Mouse (Mus musculus): ENCODE measurements around the gene Igfbp5. TPM values are rescaled to one million over a fixed set of nuclear protein-coding genes. Genes with fewer than 3 reads are reported as not detected.
A peak's percentile ranks its signal among the peaks of the same experiment; 100 is the strongest.

Igfbp5 gene
- polyA plus RNA-seq, 1 experiment from 2014 or later, result 65.4 TPM

- Histone ChIP-seq H3K9ac (ENCODE audit: low read length) (peak overlapping the region; percentile 2), H3K36me3 (ENCODE audit: control insufficient read depth, insufficient read depth, low read length) (no peaks in the 10 kb centered on the region), H3K9me3 (ENCODE audit: control insufficient read depth, low read length) (no peaks in the 10 kb centered on the region), H3K4me1 (ENCODE audit: control insufficient read depth, insufficient read depth, low read length) (peaks cover 16% of the 10 kb centered on the region), H3K27ac (ENCODE audit: low read depth, low read length) (no peak overlapping the region), H3K27me3 (ENCODE audit: control insufficient read depth, insufficient read depth, low read length) (peaks cover 16% of the 10 kb centered on the region), H3K4me3 (ENCODE audit: low read depth, low read length) (peak overlapping the region; percentile 36), H3K4me2 (ENCODE audit: low read depth) (peak overlapping the region; percentile 89)
- WGBS, result 0% methylated on average over 6 of the region's 6 CpGs
- ATAC-seq (ENCODE audit: insufficient read depth, low FRiP score, low TSS enrichment) (no peak), DNase-seq (ENCODE audit: low spot score) (no peak)
Measured at GRCm38 (mm10) chr1:72871337-72871696, 3.4 kb downstream of the Igfbp5 start.

- H3K27me3 ChIP-seq (ENCODE audit: control insufficient read depth, insufficient read depth, low read length), result peaks cover 16% of the 10 kb centered on the region
- H3K9ac ChIP-seq (ENCODE audit: low read length), result 0 out of 2 replicates have a peak overlapping the region, but pooled peaks have one; percentile 19
- ATAC-seq (ENCODE audit: insufficient read depth, low FRiP score, low TSS enrichment) (0 out of 2 replicates have a peak, but pooled peaks have one; percentile 20), DNase-seq (ENCODE audit: low spot score) (peak; percentile 85)
- H3K4me3 ChIP-seq (ENCODE audit: low read depth, low read length), result peak overlapping the region; percentile 36
- peaks cover 16% of the 10 kb centered on the region for H3K4me1 ChIP-seq (ENCODE audit: control insufficient read depth, insufficient read depth, low read length)
- under 1% methylated on average over 20 of the region's 20 CpGs for WGBS
- H3K4me2 ChIP-seq (ENCODE audit: low read depth), result peak overlapping the region; percentile 89
- no peaks in the 10 kb centered on the region for H3K9me3 ChIP-seq (ENCODE audit: control insufficient read depth, low read length)
- H3K36me3 ChIP-seq (ENCODE audit: control insufficient read depth, insufficient read depth, low read length), result no peaks in the 10 kb centered on the region
- no peak overlapping the region for H3K27ac ChIP-seq (ENCODE audit: low read depth, low read length)
Measured at GRCm38 (mm10) chr1:72870615-72871336, 3.9 kb downstream of the Igfbp5 start.

DNA sequence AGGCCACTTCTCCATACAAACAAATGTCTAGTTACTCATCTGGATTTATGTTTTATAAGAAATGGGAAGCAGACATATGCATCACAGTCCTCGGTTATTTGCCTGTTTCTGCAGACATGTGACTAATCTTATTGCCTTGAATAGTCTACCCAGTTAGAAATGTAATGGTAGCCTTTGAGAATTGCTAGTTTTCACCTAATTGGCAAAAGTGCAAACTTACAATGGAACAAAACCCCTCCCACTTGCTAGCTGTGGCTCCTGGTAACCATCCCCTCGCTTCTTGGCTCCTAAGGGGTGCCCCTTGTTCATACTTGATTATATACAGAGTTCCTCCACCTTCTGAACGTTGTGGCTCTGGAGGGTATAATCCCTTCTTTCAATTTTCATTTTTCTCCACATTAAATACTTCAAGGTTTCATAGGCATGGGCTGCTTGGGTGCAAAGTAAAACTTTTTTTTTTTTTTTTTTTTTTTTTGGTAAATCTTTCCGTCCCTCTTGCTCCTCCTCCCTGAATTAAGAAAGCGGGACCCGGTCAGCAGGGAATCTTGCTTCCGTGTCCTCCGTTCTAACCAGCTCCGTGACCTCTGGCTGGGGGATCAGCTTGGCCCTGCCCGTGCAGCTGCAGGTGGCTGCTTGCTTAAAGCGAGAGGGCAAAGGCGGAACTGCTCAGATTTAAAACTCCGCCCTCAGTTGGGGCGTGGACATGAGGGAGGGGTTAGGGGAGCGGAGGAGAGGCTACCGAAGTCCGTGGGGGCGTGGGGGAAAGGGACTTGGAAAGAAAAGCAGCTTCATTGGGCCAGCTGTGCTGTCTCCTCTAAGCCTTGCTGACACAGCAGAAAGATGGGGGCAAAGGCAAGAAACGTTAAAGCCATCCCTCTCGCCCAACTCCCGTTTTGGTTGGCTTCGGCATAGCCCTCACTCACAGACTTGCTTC lies 4.7 kb downstream of the Igfbp5 start:
- Histone ChIP-seq H3K36me3 (ENCODE audit: control insufficient read depth, insufficient read depth, low read length) (no peaks in the 10 kb centered on the region), H3K4me3 (ENCODE audit: low read depth, low read length) (peak overlapping the region; percentile 36), H3K27ac (ENCODE audit: low read depth, low read length) (no peak overlapping the region), H3K27me3 (ENCODE audit: control insufficient read depth, insufficient read depth, low read length) (peaks cover 14% of the 10 kb centered on the region), H3K4me2 (ENCODE audit: low read depth) (peak overlapping the region; percentile 89), H3K9ac (ENCODE audit: low read length) (0 out of 2 replicates have a peak overlapping the region, but pooled peaks have one; percentile 19), H3K4me1 (ENCODE audit: control insufficient read depth, insufficient read depth, low read length) (peaks cover 14% of the 10 kb centered on the region), H3K9me3 (ENCODE audit: control insufficient read depth, low read length) (no peaks in the 10 kb centered on the region)
- WGBS, result 7% methylated on average over 22 of the region's 22 CpGs
- ATAC-seq (ENCODE audit: insufficient read depth, low FRiP score, low TSS enrichment) (no peak), DNase-seq (ENCODE audit: low spot score) (peak; percentile 76)

DNA sequence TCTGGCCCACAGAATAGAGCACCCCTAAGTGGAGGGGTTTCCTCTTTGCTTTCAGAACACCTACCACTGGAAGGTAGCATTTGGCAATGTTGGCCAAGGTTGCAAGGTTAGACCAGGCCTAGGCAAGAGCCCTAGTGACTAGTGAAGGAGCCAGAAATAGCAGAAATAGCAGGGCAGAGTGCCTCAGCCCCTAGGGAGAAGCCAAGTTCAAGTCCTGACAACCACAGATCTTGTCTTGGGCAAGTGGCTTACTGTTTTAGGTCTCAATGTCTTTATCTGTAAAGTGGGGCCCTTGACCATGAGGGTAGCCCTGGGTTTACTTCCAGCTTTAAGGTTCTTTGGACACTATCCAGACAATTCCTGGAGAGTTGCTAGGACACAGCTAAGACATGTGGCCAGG lies 5.4 kb downstream of the Igfbp5 start:
- DNase-seq (ENCODE audit: low spot score) (no peak), ATAC-seq (ENCODE audit: insufficient read depth, low FRiP score, low TSS enrichment) (no peak)
- 0 out of 2 replicates have a peak overlapping the region, but pooled peaks have one; percentile 7 for H3K4me2 ChIP-seq (ENCODE audit: low read depth)
- H3K4me1 ChIP-seq (ENCODE audit: control insufficient read depth, insufficient read depth, low read length), result peaks cover 10% of the 10 kb centered on the region
- no peak overlapping the region for H3K27ac ChIP-seq (ENCODE audit: low read depth, low read length)
- H3K9ac ChIP-seq (ENCODE audit: low read length), result no peak overlapping the region
- H3K9me3 ChIP-seq (ENCODE audit: control insufficient read depth, low read length), result no peaks in the 10 kb centered on the region
- H3K4me3 ChIP-seq (ENCODE audit: low read depth, low read length), result no peak overlapping the region
- H3K27me3 ChIP-seq (ENCODE audit: control insufficient read depth, insufficient read depth, low read length), result peaks cover 11% of the 10 kb centered on the region
- H3K36me3 ChIP-seq (ENCODE audit: control insufficient read depth, insufficient read depth, low read length), result no peaks in the 10 kb centered on the region

DNA sequence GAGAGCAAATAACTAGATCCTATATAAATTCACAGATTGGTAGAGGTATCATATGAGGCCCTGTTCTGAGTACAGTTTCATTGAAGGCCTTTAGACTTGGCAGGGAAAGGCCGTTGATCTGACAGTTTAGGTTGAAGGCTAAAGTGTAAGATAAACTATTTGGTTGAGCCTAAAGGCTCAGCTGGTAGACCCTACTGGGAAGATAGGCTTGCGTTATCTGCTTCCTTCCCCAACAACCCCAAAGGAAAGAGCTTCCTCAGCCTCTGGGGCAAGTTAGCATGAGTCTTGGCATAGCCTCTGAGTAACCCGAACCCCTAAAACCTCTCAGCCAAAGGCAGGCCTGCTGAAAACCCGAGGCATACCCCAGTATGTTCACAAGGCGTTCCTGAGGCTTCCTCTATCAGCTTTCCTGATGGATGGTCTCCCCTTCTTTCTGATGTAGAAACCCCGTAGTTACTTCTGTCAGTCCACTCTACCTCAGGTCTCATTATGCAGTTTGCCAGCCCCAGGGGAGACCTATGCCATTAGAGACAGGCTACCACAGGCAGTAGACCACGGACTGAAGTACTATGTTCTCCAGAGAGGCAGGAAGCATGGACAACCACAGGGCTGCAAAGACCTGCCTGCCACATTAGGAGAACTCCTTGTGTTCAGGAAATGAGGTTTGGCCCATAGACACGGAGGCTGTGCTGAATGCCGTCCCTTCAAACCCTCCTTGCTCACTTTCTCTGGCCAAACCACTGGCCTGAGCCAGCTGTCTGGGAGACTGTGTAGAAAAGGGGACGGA lies 6.1 kb downstream of the Igfbp5 start:
- Histone ChIP-seq H3K9ac (ENCODE audit: low read length) (no peak overlapping the region), H3K36me3 (ENCODE audit: control insufficient read depth, insufficient read depth, low read length) (no peaks in the 10 kb centered on the region), H3K27ac (ENCODE audit: low read depth, low read length) (no peak overlapping the region), H3K4me3 (ENCODE audit: low read depth, low read length) (no peak overlapping the region), H3K4me2 (ENCODE audit: low read depth) (no peak overlapping the region), H3K9me3 (ENCODE audit: control insufficient read depth, low read length) (no peaks in the 10 kb centered on the region), H3K4me1 (ENCODE audit: control insufficient read depth, insufficient read depth, low read length) (peaks cover 9% of the 10 kb centered on the region), H3K27me3 (ENCODE audit: control insufficient read depth, insufficient read depth, low read length) (peaks cover 5% of the 10 kb centered on the region; the same call in 1 of the 2 replicates)
- ATAC-seq (ENCODE audit: insufficient read depth, low FRiP score, low TSS enrichment), result no peak
- no peak for DNase-seq (ENCODE audit: low spot score)
- 73% methylated on average over 10 of the region's 10 CpGs for WGBS

GRCm38 (mm10) chr1:72867346-72867745 lies 7.3 kb downstream of the Igfbp5 start:
- peaks cover 6% of the 10 kb centered on the region for H3K4me1 ChIP-seq (ENCODE audit: control insufficient read depth, insufficient read depth, low read length)
- WGBS, result 22% methylated on average over 1 of the region's 1 CpGs

DNA sequence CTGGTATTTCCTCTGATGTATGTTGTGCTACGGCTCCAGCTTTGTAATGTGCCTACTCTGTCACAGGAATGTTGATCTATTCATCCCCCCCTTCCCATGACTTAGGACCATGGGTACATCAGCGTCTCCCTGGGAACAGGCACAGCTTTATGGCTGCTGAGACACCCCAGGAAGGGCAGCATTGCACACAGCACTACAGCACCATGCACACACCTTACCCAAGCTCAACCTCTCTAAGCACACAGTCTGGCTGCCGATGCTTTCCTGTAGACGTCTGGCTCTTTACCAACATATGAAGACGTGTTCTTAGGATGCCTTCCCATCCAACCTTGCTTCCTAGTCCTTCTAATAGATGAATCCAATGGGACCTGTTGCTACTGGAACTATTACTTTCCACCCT lies 8.3 kb downstream of the Igfbp5 start:
- H3K9me3 ChIP-seq (ENCODE audit: control insufficient read depth, low read length), result no peaks in the 10 kb centered on the region
- no peak overlapping the region for H3K27ac ChIP-seq (ENCODE audit: low read depth, low read length)
- 54% methylated on average over 5 of the region's 5 CpGs for WGBS
- no peak overlapping the region for H3K4me2 ChIP-seq (ENCODE audit: low read depth)
- H3K4me1 ChIP-seq (ENCODE audit: control insufficient read depth, insufficient read depth, low read length), result peaks cover 6% of the 10 kb centered on the region
- no peak for ATAC-seq (ENCODE audit: insufficient read depth, low FRiP score, low TSS enrichment)
- H3K9ac ChIP-seq (ENCODE audit: low read length), result no peak overlapping the region
- no peak overlapping the region for H3K4me3 ChIP-seq (ENCODE audit: low read depth, low read length)
- no peaks in the 10 kb centered on the region for H3K27me3 ChIP-seq (ENCODE audit: control insufficient read depth, insufficient read depth, low read length)
- DNase-seq (ENCODE audit: low spot score), result no peak
- H3K36me3 ChIP-seq (ENCODE audit: control insufficient read depth, insufficient read depth, low read length), result no peaks in the 10 kb centered on the region; the same call in 1 of the 2 replicates

More at GRCm38 (mm10) chr1:72867346-72867745, 7.3 kb downstream of the Igfbp5 start:
- H3K9me3 ChIP-seq (ENCODE audit: control insufficient read depth, low read length), result no peaks in the 10 kb centered on the region
- no peak overlapping the region for H3K4me3 ChIP-seq (ENCODE audit: low read depth, low read length)
- no peak for DNase-seq (ENCODE audit: low spot score)
- H3K9ac ChIP-seq (ENCODE audit: low read length), result no peak overlapping the region
- H3K27me3 ChIP-seq (ENCODE audit: control insufficient read depth, insufficient read depth, low read length), result no peaks in the 10 kb centered on the region
- H3K4me2 ChIP-seq (ENCODE audit: low read depth), result no peak overlapping the region
- ATAC-seq (ENCODE audit: insufficient read depth, low FRiP score, low TSS enrichment), result no peak
- no peaks in the 10 kb centered on the region; the same call in 1 of the 2 replicates for H3K36me3 ChIP-seq (ENCODE audit: control insufficient read depth, insufficient read depth, low read length)
- H3K27ac ChIP-seq (ENCODE audit: low read depth, low read length), result no peak overlapping the region

- DNase-seq (ENCODE audit: low spot score), result peak; percentile 84
- 18% methylated on average over 6 of the region's 6 CpGs for WGBS
- no peaks in the 10 kb centered on the region for H3K27me3 ChIP-seq (ENCODE audit: control insufficient read depth, insufficient read depth, low read length)
- H3K4me2 ChIP-seq (ENCODE audit: low read depth), result no peak overlapping the region
- H3K4me1 ChIP-seq (ENCODE audit: control insufficient read depth, insufficient read depth, low read length), result peaks cover 6% of the 10 kb centered on the region
- no peak overlapping the region for H3K27ac ChIP-seq (ENCODE audit: low read depth, low read length)
- no peak overlapping the region for H3K4me3 ChIP-seq (ENCODE audit: low read depth, low read length)
- no peaks in the 10 kb centered on the region for H3K9me3 ChIP-seq (ENCODE audit: control insufficient read depth, low read length)
- ATAC-seq (ENCODE audit: insufficient read depth, low FRiP score, low TSS enrichment), result peak; percentile 36; the same call in 1 of the 2 replicates
- H3K36me3 ChIP-seq (ENCODE audit: control insufficient read depth, insufficient read depth, low read length), result no peaks in the 10 kb centered on the region; the same call in 1 of the 2 replicates
- H3K9ac ChIP-seq (ENCODE audit: low read length), result no peak overlapping the region
Measured at GRCm38 (mm10) chr1:72865900-72866299, 8.8 kb downstream of the Igfbp5 start.
